In genomic region chr12:73088911-73089310, GRCm38 (mm10) we compare ENCODE assay signal across 13 mouse cellular contexts. TPM values are rescaled to one million over a fixed set of nuclear protein-coding genes. Genes with fewer than 3 reads are reported as not detected.
DNase-seq lines count a peak whose midpoint lies in the region; ATAC-seq and TF ChIP-seq lines count a peak whose summit lies in the region.
"Had no signal": no experiment of that assay in that cellular context is flagged by ENCODE, and none has a peak within 500 bp of the region (broad histone marks: within the 10 kb centered on the region; RNA-seq: fewer than 3 reads in every experiment).

No protein-coding gene starts in this region.

- TF ChIP-seq CTCF in lung, embryonic 14.5 days (IDR thresholded peaks at IDR 0.05; ENCODE audit: low read depth) = no peak
- no peak for TF ChIP-seq CTCF in MEL (IDR thresholded peaks at IDR 0.05 in 2 of 3, conservative IDR thresholded peaks at IDR 0.05 in 1 of 3; ENCODE audit: control insufficient read depth in 1 of 3, insufficient read depth in 1 of 3, low read depth in 2 of 3, low read length in 3 of 3, poor library complexity in 1 of 3, severe bottlenecking in 1 of 3)
- no peak for TF ChIP-seq CTCF in gastrocnemius, adult 2 months (IDR thresholded peaks at IDR 0.05)

- H3K27ac ChIP-seq in lung, embryonic 14.5 days (ENCODE audit: low read depth) = no peak overlapping the region
- no peak overlapping the region for H3K27ac ChIP-seq in MEL (ENCODE audit: control insufficient read depth, low read depth, low read length)
- no peak overlapping the region for H3K27ac ChIP-seq in gastrocnemius, adult 2 months
- H3K27ac ChIP-seq: embryonic facial prominence, embryonic 13.5 days had no signal

- no peak overlapping the region for H3K4me3 ChIP-seq in lung, embryonic 14.5 days (ENCODE audit: low read depth, low read length)
- no peak overlapping the region for H3K4me3 ChIP-seq in MEL (ENCODE audit: control insufficient read depth in 1 of 2, insufficient read depth in 1 of 2, low read depth in 2 of 2, low read length in 2 of 2)
- H3K4me3 ChIP-seq in gastrocnemius, adult 2 months = no peak overlapping the region
- H3K4me3 ChIP-seq: embryonic facial prominence, embryonic 13.5 days; myocyte had no signal

- no peaks in the 10 kb centered on the region for H3K27me3 ChIP-seq in lung, embryonic 14.5 days (ENCODE audit: insufficient read depth, low read length)
- no peaks in the 10 kb centered on the region for H3K27me3 ChIP-seq in MEL (ENCODE audit: control insufficient read depth in 1 of 2, insufficient read depth in 2 of 2, low read length in 2 of 2)
- H3K27me3 ChIP-seq: embryonic facial prominence, embryonic 13.5 days had no signal

- no peaks in the 10 kb centered on the region for H3K4me1 ChIP-seq in lung, embryonic 14.5 days (ENCODE audit: insufficient read depth)
- peaks cover 0 to 4% of the 10 kb centered on the region in 2 experiments; a peak in 1 of 4 replicates for H3K4me1 ChIP-seq in MEL (ENCODE audit: control insufficient read depth in 1 of 2, insufficient read depth in 2 of 2, low read length in 2 of 2)
- H3K4me1 ChIP-seq: embryonic facial prominence, embryonic 13.5 days had no signal

- no peak overlapping the region for H3K4me2 ChIP-seq in lung, embryonic 14.5 days
- H3K4me2 ChIP-seq: embryonic facial prominence, embryonic 13.5 days had no signal

- no peak for TF ChIP-seq RAD21 in MEL (IDR thresholded peaks at IDR 0.05; ENCODE audit: low read depth, low read length)

- intact Hi-C loops in gastrocnemius, adult 2 months (cut with DNase I) = no loop called here

- peak; percentile 18 for DNase-seq in lung, embryonic 14.5 days
- no peak for DNase-seq in lung, postnatal 14 days
- peak; percentile 82 for DNase-seq in MEL (ENCODE audit: low read depth, low spot score)
- DNase-seq in frontal cortex, postnatal 14 days (ENCODE audit: low spot score in 2 of 2) = no peak
- no peak for DNase-seq in gastrocnemius, adult 2 months
- no peak for DNase-seq in testis, postnatal 10 days (ENCODE audit: low spot score)
- DNase-seq: heart, postnatal 10 days; kidney, adult 11 months had no signal

- no peaks in the 10 kb centered on the region for H3K36me3 ChIP-seq in lung, embryonic 14.5 days (ENCODE audit: insufficient read depth)
- peaks cover 0 to 3% of the 10 kb centered on the region in 2 experiments; a peak in 1 of 4 replicates for H3K36me3 ChIP-seq in MEL (ENCODE audit: control insufficient read depth in 1 of 2, insufficient read depth in 2 of 2, low read length in 2 of 2)
- H3K36me3 ChIP-seq: embryonic facial prominence, embryonic 13.5 days had no signal

- peak; percentile 38 to 66; a peak in 3 of 4 replicates for TF ChIP-seq EP300 in MEL (IDR thresholded peaks at IDR 0.05; ENCODE audit: low read depth in 1 of 2, low read length in 2 of 2)

- no peaks in the 10 kb centered on the region for H3K79me2 ChIP-seq in MEL (ENCODE audit: control insufficient read depth, insufficient read depth, low read length, poor library complexity)

- no peak overlapping the region for H3K9ac ChIP-seq in lung, embryonic 14.5 days
- H3K9ac ChIP-seq in MEL (ENCODE audit: control insufficient read depth, low read depth, low read length, poor library complexity, severe bottlenecking) = no peak overlapping the region
- H3K9ac ChIP-seq: embryonic facial prominence, embryonic 13.5 days had no signal

- WGBS in lung, embryonic 14.5 days = 61% methylated on average over 5 of the region's 5 CpGs

- no peak for TF ChIP-seq POLR2A in MEL (IDR thresholded peaks at IDR 0.05; ENCODE audit: control insufficient read depth in 1 of 2, insufficient read depth in 1 of 2, low read depth in 1 of 2, low read length in 2 of 2, poor library complexity in 1 of 2)

- no peak for ATAC-seq in lung, embryonic 14.5 days (ENCODE audit: insufficient read depth)
- peak; percentile 95 for ATAC-seq in erythroblast, adult 5-6 weeks (replicated peaks; ENCODE audit: low FRiP score, poor library complexity, severe bottlenecking)
- ATAC-seq in megakaryocyte progenitor cell, adult 5-6 weeks (replicated peaks; ENCODE audit: poor library complexity) = peak; percentile 83

- no peaks in the 10 kb centered on the region for H3K9me3 ChIP-seq in lung, embryonic 14.5 days (ENCODE audit: low read depth, low read length)
- H3K9me3 ChIP-seq in MEL (replicated peaks; ENCODE audit: insufficient read depth, low read length) = no peaks in the 10 kb centered on the region
- H3K9me3 ChIP-seq: embryonic facial prominence, embryonic 13.5 days had no signal

TF ChIP-seq in MEL, 35 proteins besides CTCF, POLR2A, EP300 and RAD21:
- no peak; the same call in 1 of the 2 replicates for TF ChIP-seq GATA1 (IDR thresholded peaks at IDR 0.05; ENCODE audit: low read depth, low read length)
- peak; percentile 95 for TF ChIP-seq GABPA (IDR thresholded peaks at IDR 0.05; ENCODE audit: low read depth, low read length)
- TF ChIP-seq SIN3A (IDR thresholded peaks at IDR 0.05; ENCODE audit: low read length) = peak; percentile 30; the same call in 1 of the 2 replicates
- TF ChIP-seq ETS1 (IDR thresholded peaks at IDR 0.05; ENCODE audit: low read depth, low read length) = peak; percentile 95
- TF ChIP-seq TBP (IDR thresholded peaks at IDR 0.05; ENCODE audit: low read depth, low read length) = no peak
- TF ChIP-seq MYB (IDR thresholded peaks at IDR 0.05; ENCODE audit: low read depth, low read length) = no peak
- TF ChIP-seq MAFK (IDR thresholded peaks at IDR 0.05; ENCODE audit: borderline replicate concordance, low read depth, low read length) = peak; percentile 86

RNA-seq across cellular contexts. Expression of gene Six4, which starts 24.3 kb away (rescaled TPM):
- 3.4 and 3.8 TPM in 2 replicates for polyA plus RNA-seq in lung, embryonic 14.5 days (2014; fragmentation: Nextera tagmentation; extraction: Ambion mirVana)
- total RNA-seq in MEL (2012; rRNA removed) = not detected in 2 replicates
- polyA plus RNA-seq in MEL (2012; ENCODE audit: insufficient read depth in 1 of 2, insufficient read length in 2 of 2, low read depth in 1 of 2, low replicate concordance in 2 of 2, missing spikeins in 1 of 2) = not detected
- not detected in 2 replicates for total RNA-seq in erythroblast, adult 5-6 weeks (2015; ENCODE audit: low replicate concordance)
- total RNA-seq in erythroblast, adult 5-6 weeks (2017; ENCODE audit: low replicate concordance) = not detected in 2 replicates
- total RNA-seq in megakaryocyte progenitor cell, adult 5-6 weeks (2015) = 0.12 TPM in 1 of 2 replicates, not detected in the other
- not detected in 2 replicates for total RNA-seq in megakaryocyte progenitor cell, adult 5-6 weeks (2017)
- total RNA-seq in gastrocnemius, adult 2 months (2021) = 10 to 100 TPM; 15.6 to 18.1 TPM

RNA-seq across cellular contexts. Expression of gene Mnat1, which starts 34.6 kb away (rescaled TPM):
- polyA plus RNA-seq in lung, embryonic 14.5 days (2014; fragmentation: Nextera tagmentation; extraction: Ambion mirVana) = 36.2 and 37.3 TPM in 2 replicates
- total RNA-seq in MEL (2012; rRNA removed) = 29.4 and 31.4 TPM in 2 replicates
- 10 to 100 TPM in 1 of 2 experiments, not detected in 1; 36.9 TPM for polyA plus RNA-seq in MEL (2012; ENCODE audit: insufficient read depth in 1 of 2, insufficient read length in 2 of 2, low read depth in 1 of 2, low replicate concordance in 2 of 2, missing spikeins in 1 of 2)
- total RNA-seq in erythroblast, adult 5-6 weeks (2015; ENCODE audit: low replicate concordance) = 7.7 and 8.4 TPM in 2 replicates
- total RNA-seq in erythroblast, adult 5-6 weeks (2017; ENCODE audit: low replicate concordance) = 3.9 and 6.0 TPM in 2 replicates
- total RNA-seq in megakaryocyte progenitor cell, adult 5-6 weeks (2015) = 29.2 and 35.0 TPM in 2 replicates
- 39.6 and 52.3 TPM in 2 replicates for total RNA-seq in megakaryocyte progenitor cell, adult 5-6 weeks (2017)
- total RNA-seq in gastrocnemius, adult 2 months (2021) = 10 to 100 TPM; 17.6 to 19.4 TPM

RNA-seq across cellular contexts. Expression of gene Six1, which starts 35.2 kb away (rescaled TPM):
- 0.45 and 0.53 TPM in 2 replicates for polyA plus RNA-seq in lung, embryonic 14.5 days (2014; fragmentation: Nextera tagmentation; extraction: Ambion mirVana)
- not detected in 2 replicates for total RNA-seq in MEL (2012; rRNA removed)
- not detected for polyA plus RNA-seq in MEL (2012; ENCODE audit: insufficient read depth in 1 of 2, insufficient read length in 2 of 2, low read depth in 1 of 2, low replicate concordance in 2 of 2, missing spikeins in 1 of 2)
- not detected in 2 replicates for total RNA-seq in erythroblast, adult 5-6 weeks (2015; ENCODE audit: low replicate concordance)
- total RNA-seq in erythroblast, adult 5-6 weeks (2017; ENCODE audit: low replicate concordance) = not detected in 2 replicates
- 0.10 and 0.35 TPM in 2 replicates for total RNA-seq in megakaryocyte progenitor cell, adult 5-6 weeks (2015)
- 0.25 TPM in 1 of 2 replicates, not detected in the other for total RNA-seq in megakaryocyte progenitor cell, adult 5-6 weeks (2017)
- total RNA-seq in gastrocnemius, adult 2 months (2021) = 10 to 100 TPM; 59.8 to 68.4 TPM
- total RNA-seq: layer of hippocampus, postnatal 25 days had no signal

Comparison
In these comparisons a context has a peak if more than half of its experiments do, and no peak if none do; other contexts are left out.
1. DNase-seq: peak in lung, embryonic 14.5 days (single experiment) and MEL (single experiment); none in lung, postnatal 14 days (single experiment), frontal cortex, postnatal 14 days (0 of 2), gastrocnemius, adult 2 months (single experiment) and testis, postnatal 10 days (single experiment).
2. RNA of gene Six4, which starts 24.3 kb away (total RNA-seq): 15.6 to 18.1 TPM in gastrocnemius, adult 2 months; not detected in MEL, not detected in erythroblast, adult 5-6 weeks and 0.12 TPM in megakaryocyte progenitor cell, adult 5-6 weeks; every median in the first group is over 10 times any median in the second.
3. RNA of gene Six1, which starts 35.2 kb away (total RNA-seq): 59.8 to 68.4 TPM in gastrocnemius, adult 2 months; 0.10 to 0.35 TPM in megakaryocyte progenitor cell, adult 5-6 weeks, not detected in MEL and not detected in erythroblast, adult 5-6 weeks; every median in the first group is over 10 times any median in the second.